Mouse (Mus musculus): ENCODE data around the gene Ttc16. TPM values are rescaled to one million over a fixed set of nuclear protein-coding genes. Genes with fewer than 3 reads are reported as not detected.

Gene Ttc16
- polyA plus RNA-seq, 1 experiment from 2014 or later, result 1.6 TPM

MicroRNAs encoded within 50 kb of the gene (microRNA counts, 519-probe panel; counts per million panel counts)
- 1,520 counts per million, percentile 12 among the panel's probes with 10 or more counts for microRNA mmu-miR-2861

Small RNA genes within 50 kb of the gene (microRNA-seq; reads per million reads assigned to microRNA genes)
- gene Mir2861 (ENCODE audit: borderline number of aligned reads) (not detected), gene Mir3960 (ENCODE audit: borderline number of aligned reads) (not detected)

Other genes with a start within 250 kb of the Ttc16 start
- gene Fam102a, start 240.3 kb downstream of the Ttc16 start, polyA plus RNA-seq (2015; fragmentation: Nextera tagmentation; extraction: Ambion mirVana), result 19.5 and 21.0 TPM in 2 replicates
- gene Dpm2, start 204.8 kb downstream of the Ttc16 start, polyA plus RNA-seq (2015; fragmentation: Nextera tagmentation; extraction: Ambion mirVana), result 113 and 119 TPM in 2 replicates
- gene Pip5kl1, start 200.8 kb downstream of the Ttc16 start, polyA plus RNA-seq (2015; fragmentation: Nextera tagmentation; extraction: Ambion mirVana), result 0.53 and 0.94 TPM in 2 replicates
- 0.11 and 0.12 TPM in 2 replicates for gene 9430097D07Rik, start 199.9 kb downstream of the Ttc16 start, polyA plus RNA-seq (2015; fragmentation: Nextera tagmentation; extraction: Ambion mirVana)
- gene St6galnac4, start 188.5 kb downstream of the Ttc16 start, polyA plus RNA-seq (2015; fragmentation: Nextera tagmentation; extraction: Ambion mirVana), result 34.8 and 36.5 TPM in 2 replicates
- gene St6galnac6, start 175.9 kb downstream of the Ttc16 start, polyA plus RNA-seq (2015; fragmentation: Nextera tagmentation; extraction: Ambion mirVana), result 26.9 and 27.7 TPM in 2 replicates
- gene Ak1, start 153.9 kb downstream of the Ttc16 start, polyA plus RNA-seq (2015; fragmentation: Nextera tagmentation; extraction: Ambion mirVana), result 67.9 and 83.8 TPM in 2 replicates
- 83.8 and 86.3 TPM in 2 replicates for gene Eng, start 129.0 kb downstream of the Ttc16 start, polyA plus RNA-seq (2015; fragmentation: Nextera tagmentation; extraction: Ambion mirVana)
- 31.6 and 33.2 TPM in 2 replicates for gene Fpgs, start 71.5 kb downstream of the Ttc16 start, polyA plus RNA-seq (2015; fragmentation: Nextera tagmentation; extraction: Ambion mirVana)
- 105 and 106 TPM in 2 replicates for gene Cdk9, start 62.6 kb downstream of the Ttc16 start, polyA plus RNA-seq (2015; fragmentation: Nextera tagmentation; extraction: Ambion mirVana)
- 27.3 and 27.6 TPM in 2 replicates for gene Sh2d3c, start 54.6 kb downstream of the Ttc16 start, polyA plus RNA-seq (2015; fragmentation: Nextera tagmentation; extraction: Ambion mirVana)
- 0.32 and 0.42 TPM in 2 replicates for gene 6330409D20Rik, start 34.6 kb downstream of the Ttc16 start, polyA plus RNA-seq (2015; fragmentation: Nextera tagmentation; extraction: Ambion mirVana)
- gene Tor2a, start 18.4 kb downstream of the Ttc16 start, polyA plus RNA-seq (2015; fragmentation: Nextera tagmentation; extraction: Ambion mirVana), result 69.0 and 71.3 TPM in 2 replicates
- 6.7 and 7.0 TPM in 2 replicates for gene Ptrh1, start 153 bp upstream of the Ttc16 start, polyA plus RNA-seq (2015; fragmentation: Nextera tagmentation; extraction: Ambion mirVana)
- gene Cfap157, start 8.8 kb upstream of the Ttc16 start, polyA plus RNA-seq (2015; fragmentation: Nextera tagmentation; extraction: Ambion mirVana), result 2.1 and 3.4 TPM in 2 replicates
- gene Stxbp1, start 71.6 kb upstream of the Ttc16 start, polyA plus RNA-seq (2015; fragmentation: Nextera tagmentation; extraction: Ambion mirVana), result 21.5 and 22.3 TPM in 2 replicates
- gene Fam129b, start 100.5 kb upstream of the Ttc16 start, polyA plus RNA-seq (2015; fragmentation: Nextera tagmentation; extraction: Ambion mirVana), result 103 and 111 TPM in 2 replicates
- 141 and 176 TPM in 2 replicates for gene Rpl12, start 185.9 kb upstream of the Ttc16 start, polyA plus RNA-seq (2015; fragmentation: Nextera tagmentation; extraction: Ambion mirVana)
- 13.1 and 15.3 TPM in 2 replicates for gene Lrsam1, start 186.0 kb upstream of the Ttc16 start, polyA plus RNA-seq (2015; fragmentation: Nextera tagmentation; extraction: Ambion mirVana)
- 22.2 and 25.2 TPM in 2 replicates for gene Slc2a8, start 206.4 kb upstream of the Ttc16 start, polyA plus RNA-seq (2015; fragmentation: Nextera tagmentation; extraction: Ambion mirVana)

All from embryonic facial prominence, embryonic 15.5 days (tissue).